Mouse (Mus musculus) E14TG2a.4 (cell line): ENCODE measurements around the gene Csrnp3.

Experiments
- CTCF ChIP-seq: conservative IDR thresholded peaks from 2 replicates; pipeline ENCODE4 v1.5.1; 2014; ENCODE audit warnings: low read length
- NANOG ChIP-seq: IDR thresholded peaks from 2 replicates; pipeline ENCODE4 v1.6.1; 2014; ENCODE audit warnings: borderline replicate concordance, low read length, mixed read lengths

- TF ChIP-seq CTCF, result no peak
- no peak for TF ChIP-seq NANOG
Observed at GRCm38 (mm10) chr2:65926935-65927708, 81.6 kb downstream of the Csrnp3 start.
